Mouse (Mus musculus) neural tube, embryonic 14.5 days (tissue): ENCODE data around the gene Rngtt. TPM values are rescaled to one million over a fixed set of nuclear protein-coding genes. Genes with fewer than 3 reads are reported as not detected.

Experiments
- ATAC-seq: fragments of 200-750 bp; cut with Nextera tagmentation; 2 replicates; pipeline ENCODE4 v1.8.0; 2017; ENCODE audit warnings: low read depth, mild to moderate bottlenecking, moderate TSS enrichment, moderate library complexity
- H3K27ac ChIP-seq: fragments of 300-500 bp; sonication (generic); 2 replicates; pipeline ENCODE4 v1.5.1; 2014; ENCODE audit warnings: low read depth, mild to moderate bottlenecking, control low read depth, low read length, moderate library complexity, mixed read lengths
- H3K27me3 ChIP-seq: fragments of 300-500 bp; sonication (generic); 2 replicates; pipeline ENCODE4 v1.6.1; 2014; ENCODE audit warnings: low read length; ENCODE audit not compliant: control insufficient read depth, insufficient read depth
- H3K36me3 ChIP-seq: fragments of 300-500 bp; sonication (generic); 2 replicates; pipeline ENCODE4 v1.6.1; 2014; ENCODE audit warnings: low read length, mixed read lengths; ENCODE audit not compliant: control insufficient read depth, insufficient read depth
- H3K4me1 ChIP-seq: fragments of 300-500 bp; sonication (generic); 2 replicates; pipeline ENCODE4 v1.6.1; 2014; ENCODE audit warnings: low read length; ENCODE audit not compliant: control insufficient read depth, insufficient read depth
- H3K4me2 ChIP-seq: fragments of 300-500 bp; sonication (generic); 2 replicates; pipeline ENCODE4 v1.6.1; 2014; ENCODE audit warnings: mild to moderate bottlenecking, low read depth, low read length, control low read depth
- H3K4me3 ChIP-seq: fragments of 300-500 bp; sonication (generic); 2 replicates; pipeline ENCODE4 v1.5.1; 2014; ENCODE audit warnings: low read depth, low read length, control low read depth, mixed read lengths
- H3K9ac ChIP-seq: fragments of 300-500 bp; sonication (generic); replicated peaks from 2 replicates; pipeline ENCODE4 v1.6.1; 2014; ENCODE audit warnings: low read depth, mild to moderate bottlenecking, control low read depth, low read length, mixed read lengths
- H3K9me3 ChIP-seq: fragments of 300-500 bp; sonication (generic); 2 replicates; pipeline ENCODE4 v1.6.1; 2016; ENCODE audit warnings: low read length; ENCODE audit not compliant: control insufficient read depth
- WGBS: fragments of 180-500 bp; shearing (Covaris S2); extraction: QIAGEN DNeasy Blood & Tissue Kit; methylation state at CpG from one replicate; pipeline ENCODE4 v1.1.7; 2014; 5-methylcytosine and 5-hydroxymethylcytosine counted together
- polyA plus RNA-seq: library from polyadenylated mRNA; unstranded; fragments of >200 nt; fragmentation: Nextera tagmentation; extraction: Ambion mirVana; gene quantifications from 2 replicates; pipeline ENCODE4 v1.2.1, GENCODE M21; 2014

Rngtt gene
- polyA plus RNA-seq, 1 experiment from 2014 or later: 24.2 TPM

- 80% methylated on average over 1 of the region's 1 CpGs for WGBS
- H3K9ac ChIP-seq: no peak overlapping the region
- H3K4me2 ChIP-seq: no peak overlapping the region
- no peak overlapping the region for H3K4me3 ChIP-seq
- H3K9me3 ChIP-seq: no peaks in the 10 kb centered on the region
- H3K27me3 ChIP-seq: no peaks in the 10 kb centered on the region
- H3K36me3 ChIP-seq: no peaks in the 10 kb centered on the region
- ATAC-seq: no peak
- no peaks in the 10 kb centered on the region for H3K4me1 ChIP-seq
- no peak overlapping the region for H3K27ac ChIP-seq
Observed at GRCm38 (mm10) chr4:33464432-33464831, 154.3 kb downstream of the Rngtt start.

DNA sequence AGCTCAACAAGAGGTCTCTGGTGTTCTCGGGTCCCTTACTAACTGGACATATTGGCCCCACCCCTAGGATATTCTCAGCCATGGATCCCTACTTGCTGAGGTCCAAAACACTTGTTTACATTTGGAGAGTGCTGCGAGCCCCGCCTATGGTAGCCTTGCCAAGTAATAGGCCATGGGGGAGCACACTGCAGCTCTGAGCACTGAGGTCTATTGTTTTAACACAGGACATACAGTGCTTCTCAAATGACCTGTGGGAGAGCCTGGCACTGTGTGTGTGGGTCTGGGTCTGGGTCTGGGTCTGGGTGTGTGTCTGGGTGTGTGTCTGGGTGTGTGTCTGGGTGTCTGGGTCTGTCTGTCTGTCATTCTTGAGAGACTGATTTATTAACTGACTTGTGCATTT, 155.8 kb downstream of the Rngtt start:
- 92% methylated on average over 3 of the region's 3 CpGs for WGBS
- H3K36me3 ChIP-seq: no peaks in the 10 kb centered on the region
- H3K9ac ChIP-seq: no peak overlapping the region
- no peak overlapping the region for H3K4me2 ChIP-seq
- H3K27ac ChIP-seq: no peak overlapping the region
- no peak overlapping the region for H3K4me3 ChIP-seq
- H3K9me3 ChIP-seq: no peaks in the 10 kb centered on the region
- H3K27me3 ChIP-seq: no peaks in the 10 kb centered on the region
- no peaks in the 10 kb centered on the region for H3K4me1 ChIP-seq
- peak; percentile 21; the same call in 1 of the 2 replicates for ATAC-seq

DNA sequence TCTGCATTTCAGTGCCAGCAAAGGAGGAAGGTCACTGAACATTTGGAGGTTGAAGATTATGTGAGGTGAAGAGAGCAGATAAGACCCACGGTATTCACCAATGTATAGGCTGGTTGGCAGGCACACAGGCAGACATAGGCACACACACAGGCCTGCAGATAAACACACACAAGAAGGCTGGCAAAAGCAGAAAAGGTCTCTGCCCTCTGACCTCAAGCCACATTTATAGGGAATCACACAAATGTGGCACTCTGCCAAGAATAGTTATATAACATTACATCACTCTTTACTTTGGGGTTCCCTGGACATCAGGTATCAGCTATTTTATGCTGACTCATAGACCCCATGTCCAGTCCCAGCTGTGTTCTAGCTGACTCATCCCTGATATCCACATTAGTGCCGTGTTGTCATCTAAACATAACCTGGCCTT, 156.9 kb downstream of the Rngtt start:
- H3K27ac ChIP-seq: no peak overlapping the region
- no peak overlapping the region for H3K4me2 ChIP-seq
- no peaks in the 10 kb centered on the region for H3K36me3 ChIP-seq
- WGBS: 91% methylated on average over 2 of the region's 2 CpGs
- H3K9ac ChIP-seq: no peak overlapping the region
- no peaks in the 10 kb centered on the region for H3K4me1 ChIP-seq
- H3K4me3 ChIP-seq: no peak overlapping the region
- H3K9me3 ChIP-seq: no peaks in the 10 kb centered on the region
- no peaks in the 10 kb centered on the region for H3K27me3 ChIP-seq
- ATAC-seq: no peak

GRCm38 (mm10) chr4:33467627-33468026, 157.5 kb downstream of the Rngtt start:
- H3K4me1 ChIP-seq: no peaks in the 10 kb centered on the region
- no peaks in the 10 kb centered on the region for H3K9me3 ChIP-seq
- WGBS: 88% methylated on average over 1 of the region's 1 CpGs
- H3K27ac ChIP-seq: no peak overlapping the region
- H3K4me2 ChIP-seq: no peak overlapping the region
- H3K4me3 ChIP-seq: no peak overlapping the region
- no peaks in the 10 kb centered on the region for H3K27me3 ChIP-seq
- H3K9ac ChIP-seq: no peak overlapping the region
- ATAC-seq: no peak
- no peaks in the 10 kb centered on the region for H3K36me3 ChIP-seq

- Histone ChIP-seq H3K4me1 (no peaks in the 10 kb centered on the region), H3K4me2 (no peak overlapping the region), H3K36me3 (no peaks in the 10 kb centered on the region), H3K9ac (no peak overlapping the region), H3K27ac (no peak overlapping the region), H3K9me3 (no peaks in the 10 kb centered on the region), H3K27me3 (no peaks in the 10 kb centered on the region), H3K4me3 (no peak overlapping the region)
- 84% methylated on average over 3 of the region's 3 CpGs for WGBS
- no peak for ATAC-seq
Observed at GRCm38 (mm10) chr4:33468151-33468550, 158.0 kb downstream of the Rngtt start.

GRCm38 (mm10) chr4:33470671-33471302, 160.7 kb downstream of the Rngtt start:
- WGBS: 90% methylated on average over 1 of the region's 1 CpGs
- no peak overlapping the region for H3K9ac ChIP-seq
- no peak for ATAC-seq

GRCm38 (mm10) chr4:33478011-33478785, 168.1 kb downstream of the Rngtt start:
- Histone ChIP-seq H3K4me1 (no peaks in the 10 kb centered on the region), H3K27ac (no peak overlapping the region), H3K9me3 (no peaks in the 10 kb centered on the region), H3K4me2 (no peak overlapping the region), H3K27me3 (no peaks in the 10 kb centered on the region), H3K9ac (no peak overlapping the region), H3K36me3 (no peaks in the 10 kb centered on the region), H3K4me3 (no peak overlapping the region)
- WGBS: 89% methylated on average over 8 of the region's 8 CpGs
- ATAC-seq: no peak

More at GRCm38 (mm10) chr4:33470671-33471302, 160.7 kb downstream of the Rngtt start:
- H3K4me1 ChIP-seq: no peaks in the 10 kb centered on the region
- H3K4me2 ChIP-seq: no peak overlapping the region
- H3K4me3 ChIP-seq: no peak overlapping the region
- no peaks in the 10 kb centered on the region for H3K27me3 ChIP-seq
- no peak overlapping the region for H3K27ac ChIP-seq
- H3K36me3 ChIP-seq: no peaks in the 10 kb centered on the region
- H3K9me3 ChIP-seq: no peaks in the 10 kb centered on the region

DNA sequence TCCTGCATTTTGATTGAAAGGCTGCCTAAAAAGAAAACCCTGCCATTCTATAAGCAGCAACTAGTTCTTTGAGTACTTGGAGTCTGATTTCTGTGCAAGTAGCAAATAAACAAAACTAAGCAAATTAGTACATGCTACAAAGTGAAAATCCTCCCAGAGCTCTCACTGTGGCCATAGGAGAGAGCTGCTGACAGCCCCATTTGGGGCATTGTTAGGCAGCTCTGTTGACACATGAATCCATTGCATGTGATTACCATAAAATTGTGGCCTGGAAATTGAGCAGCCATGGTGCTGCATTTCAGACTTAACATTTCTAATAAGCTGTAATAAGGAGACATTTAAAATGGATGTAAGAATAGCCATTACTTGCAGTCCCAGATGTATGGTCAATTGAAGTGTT, 171.6 kb downstream of the Rngtt start:
- ATAC-seq: no peak
- Histone ChIP-seq H3K27ac (no peak overlapping the region), H3K9ac (no peak overlapping the region), H3K4me2 (no peak overlapping the region), H3K27me3 (no peaks in the 10 kb centered on the region), H3K4me1 (no peaks in the 10 kb centered on the region), H3K9me3 (no peaks in the 10 kb centered on the region), H3K36me3 (no peaks in the 10 kb centered on the region), H3K4me3 (no peak overlapping the region)

DNA sequence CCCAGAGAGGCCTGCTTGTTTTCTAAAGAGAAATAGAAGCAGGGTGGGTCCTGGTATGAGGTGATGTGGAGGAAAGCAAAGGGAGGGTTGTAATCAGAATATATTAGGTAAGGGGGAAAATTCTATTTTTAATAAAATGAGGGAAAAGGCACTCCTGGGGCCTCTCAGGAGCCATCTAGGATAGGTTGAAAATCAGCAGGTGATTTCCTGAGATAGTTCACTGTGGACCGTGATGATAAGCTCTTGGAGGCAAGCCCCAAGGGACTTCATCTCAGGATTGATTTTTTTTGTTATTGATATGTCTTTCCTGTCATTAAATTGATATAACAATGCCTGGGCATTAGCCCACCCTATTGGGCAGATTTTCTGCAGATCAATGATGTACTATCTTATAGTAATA, 175.9 kb downstream of the Rngtt start:
- Histone ChIP-seq H3K4me2 (no peak overlapping the region), H3K4me1 (no peaks in the 10 kb centered on the region), H3K27ac (no peak overlapping the region), H3K27me3 (no peaks in the 10 kb centered on the region), H3K36me3 (no peaks in the 10 kb centered on the region), H3K4me3 (no peak overlapping the region), H3K9me3 (no peaks in the 10 kb centered on the region), H3K9ac (no peak overlapping the region)
- no peak for ATAC-seq
- WGBS: 52% methylated on average over 1 of the region's 1 CpGs
